Mouse (Mus musculus): ENCODE results near the gene Olfr612. TPM values are rescaled to one million over a fixed set of nuclear protein-coding genes. Genes with fewer than 3 reads are reported as not detected.
"Not testable (repeated sequence)": the region's sequence is repeated elsewhere in the genome, so short reads cannot be mapped to it uniquely, and the experiment has no call there.

Olfr612 gene
- total RNA-seq (2021), result not detected
- long read RNA-seq, experiment 1, result 0 reads
- long read RNA-seq, experiment 2, result 0 reads

DNA sequence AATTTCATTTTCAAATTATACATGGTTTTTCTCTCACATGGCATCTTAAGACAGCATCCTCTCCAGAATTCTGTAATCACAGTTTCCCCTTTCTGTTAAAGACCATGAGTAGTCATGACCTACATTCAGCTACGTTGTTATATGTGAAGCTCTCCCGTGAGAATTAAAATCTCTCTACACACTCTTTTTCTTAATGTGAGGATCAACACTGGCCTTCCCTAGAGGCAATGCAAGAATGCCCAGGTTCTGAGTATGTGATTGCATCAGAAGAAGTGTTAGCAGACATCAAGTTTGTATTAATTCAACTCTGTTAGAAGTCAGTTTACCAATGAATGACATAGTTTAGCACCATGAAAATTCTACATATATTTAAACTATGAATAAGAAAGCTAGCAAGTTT lies at the start of gene Olfr612:
Olfr612 (minus strand) TSS at position 101 of the 400 bp plus-strand sequence.
- intact Hi-C loops (cut with DNase I), result not testable (repeated sequence)

DNA sequence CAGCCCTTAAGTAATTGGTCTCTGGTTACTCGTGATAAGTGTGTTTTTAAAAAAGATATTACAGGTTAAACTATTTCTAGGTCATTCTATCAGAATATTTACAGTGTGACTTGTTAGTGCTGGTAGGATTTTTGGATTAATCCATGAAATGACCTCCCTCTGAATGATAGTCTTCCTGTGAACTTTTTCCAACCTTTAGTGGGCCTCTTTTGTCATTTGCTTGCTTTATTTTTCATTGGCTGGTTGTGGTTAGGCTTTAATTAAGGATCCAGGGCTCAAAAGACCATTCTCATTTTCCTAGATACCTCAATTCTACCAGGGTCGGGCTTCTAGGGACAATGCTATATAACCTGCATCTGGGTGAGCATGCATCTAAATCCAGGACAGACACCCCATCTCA lies 47.3 kb upstream of the Olfr612 start, which contains the start of gene Olfr618:
Olfr618 (plus strand) TSS at position 301 of the 400 bp plus-strand sequence.
- Histone ChIP-seq H3K27ac (no peak within 1 kb of the TSS), H3K4me3 (no peak within 1 kb of the TSS)
- intact Hi-C loops (cut with DNase I), result no loop called here
- DNase-seq, result no peak
- no peak for TF ChIP-seq CTCF (IDR thresholded peaks at IDR 0.05)

More for the DNA sequence above, at the start of gene Olfr612:
- DNase-seq, H3K4me3 ChIP-seq, H3K27ac ChIP-seq: not testable (repeated sequence)

DNA sequence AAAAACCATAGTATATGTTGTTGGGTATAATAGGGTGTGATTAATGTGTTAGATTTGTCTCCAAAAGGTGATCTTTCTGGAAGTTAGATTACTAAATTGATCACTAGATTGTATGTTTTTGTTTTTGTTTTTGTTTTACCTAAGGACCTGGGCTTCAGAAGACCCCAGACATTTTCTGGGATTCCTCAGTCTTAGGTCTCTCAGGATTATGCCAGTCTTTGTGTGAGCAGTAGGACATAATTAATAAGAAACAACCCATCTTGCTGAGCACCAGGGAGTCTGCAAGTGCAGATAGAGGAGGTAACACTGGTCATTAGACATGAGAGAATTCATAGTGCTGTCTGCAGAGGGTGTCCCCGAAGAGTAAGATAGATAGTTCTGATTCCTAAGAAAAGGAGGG lies 30.2 kb upstream of the Olfr612 start, which contains the start of gene Olfr617:
Olfr617 (plus strand) TSS at position 301 of the 400 bp plus-strand sequence.
- H3K4me3 ChIP-seq, result no peak within 1 kb of the TSS
- no peak for DNase-seq
- H3K27ac ChIP-seq, result no peak within 1 kb of the TSS
- no peak for TF ChIP-seq CTCF (IDR thresholded peaks at IDR 0.05)
- intact Hi-C loops (cut with DNase I), result loop anchor here (5.0 kb wide), 1 partner anchor 105 kb away; no protein-coding TSS in a partner anchor

DNA sequence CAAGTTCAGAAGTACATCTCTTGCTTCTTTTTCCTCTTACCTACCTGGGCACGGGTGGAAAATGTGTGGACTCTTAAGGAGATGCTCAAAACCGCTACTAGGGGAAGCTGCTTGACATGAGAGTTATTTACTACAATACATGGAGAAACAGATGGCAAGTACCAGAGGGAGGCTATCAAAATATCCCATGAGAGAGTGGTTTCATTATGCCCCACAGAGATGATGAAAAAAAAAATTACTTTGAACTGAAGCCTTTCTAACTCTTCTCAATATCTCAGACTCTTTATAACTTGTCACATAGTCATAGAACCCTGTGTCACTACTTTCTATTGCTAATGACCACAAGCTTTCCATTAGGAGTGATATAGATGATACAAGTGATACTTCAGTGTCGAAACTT lies 26.5 kb upstream of the Olfr612 start, which contains the start of gene Olfr616:
Olfr616 (minus strand) TSS at position 101 of the 400 bp plus-strand sequence.
- intact Hi-C loops (cut with DNase I), result no loop called here
- DNase-seq, result no peak
- no peak for TF ChIP-seq CTCF (IDR thresholded peaks at IDR 0.05)
- Histone ChIP-seq H3K4me3 (no peak within 1 kb of the TSS), H3K27ac (no peak within 1 kb of the TSS)

DNA sequence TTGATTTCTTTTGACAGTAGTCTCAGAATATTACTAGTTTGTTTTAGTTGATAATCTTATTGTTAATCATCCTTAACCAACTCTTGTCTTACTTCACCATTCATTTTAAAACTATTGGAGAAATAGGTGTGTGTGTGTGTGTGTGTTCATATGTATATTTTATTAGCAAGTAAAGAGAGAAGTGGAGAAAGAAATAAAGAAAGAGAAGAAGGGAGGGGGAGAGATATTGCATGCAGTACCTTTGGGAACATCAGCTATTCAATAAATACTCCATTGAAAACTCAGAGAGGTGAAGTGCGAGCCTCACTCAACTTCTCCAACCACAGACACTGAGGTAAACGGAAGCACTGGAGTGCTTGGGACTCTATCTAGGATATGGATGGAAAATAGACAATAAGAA lies 13.3 kb upstream of the Olfr612 start, which contains the start of gene Olfr615:
Olfr615 (plus strand) TSS at position 301 of the 400 bp plus-strand sequence.
- intact Hi-C loops (cut with DNase I), result no loop called here
- TF ChIP-seq CTCF (IDR thresholded peaks at IDR 0.05), result no peak
- H3K27ac ChIP-seq, result no peak within 1 kb of the TSS
- no peak for DNase-seq
- no peak within 1 kb of the TSS for H3K4me3 ChIP-seq

DNA sequence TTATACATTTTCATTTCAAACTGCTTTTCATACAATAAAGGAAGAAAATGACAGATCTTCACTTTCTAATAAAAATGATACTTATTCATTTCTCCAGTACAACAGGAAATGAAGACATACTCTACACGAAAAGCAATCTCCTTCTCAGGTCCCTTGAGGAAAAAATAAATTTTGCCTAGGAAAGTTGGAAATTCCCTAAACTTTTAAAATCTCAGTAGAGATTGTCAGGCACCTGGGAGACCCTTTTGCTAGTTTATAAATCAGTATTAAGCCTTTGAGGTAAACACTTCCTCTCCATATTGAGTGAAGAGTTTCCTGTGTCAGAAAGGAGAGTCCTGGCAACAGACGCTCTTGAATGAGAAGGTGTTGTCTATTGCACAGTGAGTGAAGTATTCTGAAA lies 5.3 kb upstream of the Olfr612 start, which contains the start of gene Olfr613:
Olfr613 (plus strand) TSS at position 301 of the 400 bp plus-strand sequence.
- no peak for TF ChIP-seq CTCF (IDR thresholded peaks at IDR 0.05)
- no peak for DNase-seq
- Histone ChIP-seq H3K4me3 (no peak within 1 kb of the TSS), H3K27ac (no peak within 1 kb of the TSS)
- intact Hi-C loops (cut with DNase I), result no loop called here

DNA sequence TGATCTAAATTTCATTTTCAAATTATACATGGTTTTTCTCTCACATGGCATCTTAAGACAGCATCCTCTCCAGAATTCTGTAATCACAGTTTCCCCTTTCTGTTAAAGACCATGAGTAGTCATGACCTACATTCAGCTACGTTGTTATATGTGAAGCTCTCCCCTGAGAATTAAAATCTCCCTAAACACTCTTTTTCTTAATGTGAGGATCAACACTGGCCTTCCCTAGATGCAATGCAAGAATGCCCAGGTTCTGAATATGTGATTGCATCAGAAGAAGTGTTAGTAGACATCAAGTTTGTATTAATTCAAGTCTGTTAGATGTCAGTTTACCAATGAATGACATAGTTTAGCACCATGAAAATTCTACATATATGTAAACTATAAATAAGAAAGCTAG lies 21.8 kb downstream of the Olfr612 start, which contains the start of gene Olfr611:
Olfr611 (minus strand) TSS at position 101 of the 400 bp plus-strand sequence.
- DNase-seq; intact Hi-C loops (cut with DNase I); H3K4me3 ChIP-seq; H3K27ac ChIP-seq: not testable (repeated sequence)

DNA sequence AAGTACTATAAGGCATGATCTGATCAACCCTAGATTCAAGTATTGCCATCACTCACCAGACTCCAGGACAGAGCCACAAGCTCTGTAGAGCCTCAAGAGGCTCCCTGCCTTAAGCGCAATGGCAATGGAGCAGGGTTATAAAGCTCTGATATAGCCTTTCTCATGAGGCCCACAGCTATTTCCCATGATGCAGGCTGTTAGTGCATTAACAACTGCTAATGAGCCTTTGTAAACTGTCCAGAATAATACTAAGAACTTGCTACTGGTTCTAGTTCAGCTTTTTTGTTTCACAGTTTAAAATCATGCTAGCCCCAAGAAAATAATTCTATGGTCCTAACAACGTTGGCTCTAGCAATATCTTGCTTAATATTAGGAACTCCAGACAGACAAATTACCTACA lies 30.5 kb downstream of the Olfr612 start, which contains the start of gene Olfr610:
Olfr610 (minus strand) TSS at position 101 of the 400 bp plus-strand sequence.
- H3K27ac ChIP-seq, result no peak within 1 kb of the TSS
- H3K4me3 ChIP-seq, result no peak within 1 kb of the TSS
- DNase-seq, result no peak
- no peak for TF ChIP-seq CTCF (IDR thresholded peaks at IDR 0.05)
- intact Hi-C loops (cut with DNase I), result no loop called here

DNA sequence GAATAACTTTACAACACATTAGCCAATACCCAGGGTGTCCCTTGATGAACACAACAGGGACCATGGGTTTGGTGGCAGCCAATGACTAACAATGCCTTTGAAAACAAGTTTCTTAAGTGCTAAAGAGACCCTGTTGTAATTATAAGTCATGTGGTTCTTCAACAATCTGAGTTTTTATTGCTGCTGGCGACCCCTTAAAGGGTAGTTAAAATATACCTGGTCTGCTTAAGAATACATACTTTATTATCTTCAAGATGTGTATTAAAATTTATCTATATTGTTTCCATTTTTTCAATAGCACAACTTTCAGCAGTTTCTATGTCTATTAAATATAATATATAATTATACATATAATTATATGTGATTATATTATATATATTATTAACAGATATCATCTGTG lies 44.6 kb downstream of the Olfr612 start, which contains the start of gene Olfr609:
Olfr609 (minus strand) TSS at position 101 of the 400 bp plus-strand sequence.
- intact Hi-C loops (cut with DNase I), result no loop called here
- TF ChIP-seq CTCF (IDR thresholded peaks at IDR 0.05), result no peak
- H3K4me3 ChIP-seq, result no peak within 1 kb of the TSS
- no peak for DNase-seq
- H3K27ac ChIP-seq, result no peak within 1 kb of the TSS

Small RNA genes lying within 50 kb of the gene (microRNA-seq; reads per million reads assigned to microRNA genes)
- not detected for gene Gm26506

Other genes with a start within 250 kb of the Olfr612 start
- gene Olfr596, start 237.1 kb downstream of the Olfr612 start, total RNA-seq (2021), result not detected
- gene Olfr597, start 226.4 kb downstream of the Olfr612 start, total RNA-seq (2021), result not detected
- gene Olfr598, start 219.1 kb downstream of the Olfr612 start, total RNA-seq (2021), result not detected
- not detected for gene Olfr599, start 206.8 kb downstream of the Olfr612 start, total RNA-seq (2021)
- not detected for gene Olfr600, start 193.0 kb downstream of the Olfr612 start, total RNA-seq (2021)
- gene Olfr601, start 180.1 kb downstream of the Olfr612 start, total RNA-seq (2021), result not detected
- gene Olfr603, start 156.5 kb downstream of the Olfr612 start, total RNA-seq (2021), result not detected
- not detected for gene Usp17lc, start 127.6 kb downstream of the Olfr612 start, total RNA-seq (2021)
- gene Olfr605, start 97.3 kb downstream of the Olfr612 start, total RNA-seq (2021), result not detected
- gene Olfr606, start 93.7 kb downstream of the Olfr612 start, total RNA-seq (2021), result not detected
- gene Olfr607, start 78.6 kb downstream of the Olfr612 start, total RNA-seq (2021), result not detected
- gene Olfr608, start 72.8 kb downstream of the Olfr612 start, total RNA-seq (2021), result not detected
- not detected for gene Olfr609, start 44.7 kb downstream of the Olfr612 start, total RNA-seq (2021)
- not detected for gene Olfr610, start 30.6 kb downstream of the Olfr612 start, total RNA-seq (2021)
- gene Olfr611, start 21.9 kb downstream of the Olfr612 start, total RNA-seq (2021), result not detected
- gene Olfr613, start 5.4 kb upstream of the Olfr612 start, total RNA-seq (2021), result not detected
- gene Olfr615, start 13.4 kb upstream of the Olfr612 start, total RNA-seq (2021), result not detected
- not detected for gene Olfr616, start 26.4 kb upstream of the Olfr612 start, total RNA-seq (2021)
- gene Olfr617, start 30.3 kb upstream of the Olfr612 start, total RNA-seq (2021), result not detected
- gene Olfr618, start 47.4 kb upstream of the Olfr612 start, total RNA-seq (2021), result not detected
- not detected for gene Olfr619, start 57.9 kb upstream of the Olfr612 start, total RNA-seq (2021)
- not detected for gene Olfr620, start 69.8 kb upstream of the Olfr612 start, total RNA-seq (2021)
- gene Olfr622, start 100.0 kb upstream of the Olfr612 start, total RNA-seq (2021), result not detected
- gene Olfr623, start 121.0 kb upstream of the Olfr612 start, total RNA-seq (2021), result not detected
- not detected for gene Olfr624, start 128.5 kb upstream of the Olfr612 start, total RNA-seq (2021)
- not detected for gene Olfr625-ps1, start 140.0 kb upstream of the Olfr612 start, total RNA-seq (2021)
- not detected for gene Olfr243, start 172.0 kb upstream of the Olfr612 start, total RNA-seq (2021)
- not detected for gene Olfr628, start 187.7 kb upstream of the Olfr612 start, total RNA-seq (2021)
- not detected for gene Olfr629, start 202.2 kb upstream of the Olfr612 start, total RNA-seq (2021)
- gene Olfr630, start 214.6 kb upstream of the Olfr612 start, total RNA-seq (2021), result not detected
- not detected for gene Olfr69, start 228.9 kb upstream of the Olfr612 start, total RNA-seq (2021)
- not detected for gene Olfr68, start 237.0 kb upstream of the Olfr612 start, total RNA-seq (2021)
- not detected for gene Olfr67, start 249.1 kb upstream of the Olfr612 start, total RNA-seq (2021)

Measured in gastrocnemius, adult 2 months (tissue).